ENCODE assay signal across 8 mouse cellular contexts in genomic region chr6:28618751-28619153, GRCm38 (mm10).
DNase-seq lines count a peak whose midpoint lies in the region; ATAC-seq and TF ChIP-seq lines count a peak whose summit lies in the region.

No protein-coding gene starts in this region.

- peak; percentile 57 for DNase-seq in right cerebral cortex, adult 18-20 months
- DNase-seq in right cerebral cortex, postnatal 25 days, result no peak
- DNase-seq in cerebellum, adult 9-10 months, result peak; percentile 60
- peak; percentile 72 for DNase-seq in heart, adult 2 months
- DNase-seq in left cerebral cortex, postnatal 4 days, result peak; percentile 47

- peak overlapping the region; percentile 53 for H3K27ac ChIP-seq in heart, adult 2 months
- no peak overlapping the region for H3K27ac ChIP-seq in intestine, embryonic 16.5 days (ENCODE audit: low read length)
- H3K27ac ChIP-seq in neural tube, embryonic 12.5 days, result no peak overlapping the region

- H3K9me3 ChIP-seq in intestine, embryonic 16.5 days (ENCODE audit: control insufficient read depth, low read length), result no peaks in the 10 kb centered on the region
- H3K9me3 ChIP-seq in neural tube, embryonic 12.5 days, result no peaks in the 10 kb centered on the region

- H3K27me3 ChIP-seq in heart, adult 2 months (ENCODE audit: control insufficient read depth, insufficient read depth, low read length), result no peaks in the 10 kb centered on the region
- H3K27me3 ChIP-seq in intestine, embryonic 16.5 days (replicated peaks; ENCODE audit: control insufficient read depth, insufficient read depth, low read length), result no peaks in the 10 kb centered on the region
- H3K27me3 ChIP-seq in neural tube, embryonic 12.5 days (replicated peaks), result no peaks in the 10 kb centered on the region

- no peak overlapping the region for H3K4me2 ChIP-seq in intestine, embryonic 16.5 days (ENCODE audit: low read depth, low read length)
- H3K4me2 ChIP-seq in neural tube, embryonic 12.5 days (replicated peaks), result peak overlapping the region; percentile 20; the same call in 1 of the 2 replicates

- no peak for TF ChIP-seq EP300 in heart, adult 2 months (IDR thresholded peaks at IDR 0.05; ENCODE audit: insufficient read depth, low read depth, low read length)

- no peak for TF ChIP-seq POLR2A in heart, adult 2 months (IDR thresholded peaks at IDR 0.05; ENCODE audit: insufficient read depth, low read depth, low read length)

- no peak for TF ChIP-seq CTCF in heart, adult 2 months (IDR thresholded peaks at IDR 0.05)

- peaks cover 12% of the 10 kb centered on the region for H3K4me1 ChIP-seq in heart, adult 2 months (ENCODE audit: control insufficient read depth, insufficient read depth, low read length)
- H3K4me1 ChIP-seq in intestine, embryonic 16.5 days (ENCODE audit: control insufficient read depth, insufficient read depth, low read length), result peaks cover 23% of the 10 kb centered on the region
- peaks cover 15% of the 10 kb centered on the region for H3K4me1 ChIP-seq in neural tube, embryonic 12.5 days

- 0 out of 2 replicates have a peak overlapping the region, but pooled peaks have one; percentile 4 for H3K4me3 ChIP-seq in heart, adult 2 months
- H3K4me3 ChIP-seq in intestine, embryonic 16.5 days (ENCODE audit: low read length), result no peak overlapping the region
- H3K4me3 ChIP-seq in neural tube, embryonic 12.5 days, result no peak overlapping the region

- no peaks in the 10 kb centered on the region for H3K79me2 ChIP-seq in heart, adult 2 months (replicated peaks; ENCODE audit: control insufficient read depth, insufficient read depth, low read length)

- intact Hi-C loops in heart, adult 2 months (cut with DNase I), result no loop called here
- intact Hi-C loops in left cerebral cortex, postnatal 4 days (cut with DNase I), result no loop called here

- no peak overlapping the region for H3K9ac ChIP-seq in heart, adult 2 months (ENCODE audit: low read depth, low read length)
- no peak overlapping the region for H3K9ac ChIP-seq in intestine, embryonic 16.5 days (ENCODE audit: low read depth, low read length)
- no peak overlapping the region for H3K9ac ChIP-seq in neural tube, embryonic 12.5 days

- ATAC-seq in intestine, embryonic 16.5 days, result peak; percentile 59
- peak; percentile 31; the same call in 1 of the 2 replicates for ATAC-seq in neural tube, embryonic 12.5 days (ENCODE audit: low FRiP score, low read depth)
- no peak for ATAC-seq in granulocyte monocyte progenitor cell, adult 5-6 weeks (replicated peaks; ENCODE audit: poor library complexity, severe bottlenecking)

- WGBS in heart, adult 2 months, result 5% methylated on average over 7 of the region's 7 CpGs
- 13% methylated on average over 7 of the region's 7 CpGs for WGBS in intestine, embryonic 16.5 days
- 40% methylated on average over 7 of the region's 7 CpGs for WGBS in neural tube, embryonic 12.5 days

- H3K36me3 ChIP-seq in heart, adult 2 months (ENCODE audit: control insufficient read depth, insufficient read depth, low read length), result peaks cover 14% of the 10 kb centered on the region; the same call in 1 of the 2 replicates
- H3K36me3 ChIP-seq in intestine, embryonic 16.5 days (ENCODE audit: control insufficient read depth, insufficient read depth, low read length), result no peaks in the 10 kb centered on the region
- H3K36me3 ChIP-seq in neural tube, embryonic 12.5 days, result no peaks in the 10 kb centered on the region
